Mouse (Mus musculus) left cerebral cortex, adult 11 months (tissue): ENCODE measurements around the gene Ccdc65.

Experiments used
- DNase-seq: peaks from one replicate; pipeline ENCODE4 v3.0.0; 2022; ENCODE audit warnings: low spot score

Ccdc65 gene

DNA sequence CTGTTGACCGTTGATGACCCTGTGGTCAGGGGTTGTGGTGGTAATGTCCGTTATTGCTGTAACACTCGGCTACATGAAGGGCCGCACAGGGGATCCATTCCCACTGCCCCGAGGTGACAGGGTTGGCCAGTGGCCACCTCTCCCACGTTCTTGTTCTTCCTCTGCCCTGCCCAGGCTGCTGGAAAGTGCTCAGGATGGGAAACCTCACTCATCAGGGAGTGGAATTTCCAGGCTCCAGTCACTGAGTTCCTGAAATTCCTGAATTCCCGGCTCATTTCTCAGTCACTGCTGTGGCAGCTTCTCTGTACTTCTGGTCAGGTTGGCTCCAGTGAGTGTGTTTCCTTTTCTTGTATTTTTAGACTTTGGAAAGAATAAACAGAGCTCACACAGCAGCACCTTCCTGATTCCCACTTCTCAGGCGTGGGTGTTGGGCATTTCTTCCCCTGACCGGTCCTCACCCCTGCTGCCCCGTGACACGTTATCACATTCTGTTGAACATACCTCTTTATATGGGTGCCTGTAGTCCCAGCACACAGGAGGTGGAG, 15.8 kb upstream of the Ccdc65 start:
- no peak for DNase-seq

GRCm38 (mm10) chr15:98695726-98696125, 12.3 kb upstream of the Ccdc65 start:
- no peak for DNase-seq

DNA sequence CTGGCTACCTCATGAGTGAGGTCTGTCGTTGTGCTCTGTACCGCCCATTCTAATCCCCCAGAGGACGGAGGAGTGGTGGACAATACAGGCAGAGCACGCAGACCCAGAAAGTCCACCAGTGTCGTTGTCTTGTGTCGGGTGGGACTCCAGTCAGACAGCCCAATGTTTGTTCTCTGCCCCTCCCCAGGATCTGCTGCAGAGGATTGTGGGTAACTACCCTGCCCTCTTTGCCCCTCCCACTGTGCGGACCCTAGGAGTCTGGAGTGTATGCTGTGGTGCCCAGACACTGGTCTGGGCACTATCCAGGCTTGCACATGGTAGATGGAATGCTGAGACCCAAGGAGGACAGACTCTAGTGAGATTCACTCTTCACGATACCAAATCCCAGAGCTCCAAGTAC, 11.8 kb upstream of the Ccdc65 start:
- DNase-seq, result no peak

DNA sequence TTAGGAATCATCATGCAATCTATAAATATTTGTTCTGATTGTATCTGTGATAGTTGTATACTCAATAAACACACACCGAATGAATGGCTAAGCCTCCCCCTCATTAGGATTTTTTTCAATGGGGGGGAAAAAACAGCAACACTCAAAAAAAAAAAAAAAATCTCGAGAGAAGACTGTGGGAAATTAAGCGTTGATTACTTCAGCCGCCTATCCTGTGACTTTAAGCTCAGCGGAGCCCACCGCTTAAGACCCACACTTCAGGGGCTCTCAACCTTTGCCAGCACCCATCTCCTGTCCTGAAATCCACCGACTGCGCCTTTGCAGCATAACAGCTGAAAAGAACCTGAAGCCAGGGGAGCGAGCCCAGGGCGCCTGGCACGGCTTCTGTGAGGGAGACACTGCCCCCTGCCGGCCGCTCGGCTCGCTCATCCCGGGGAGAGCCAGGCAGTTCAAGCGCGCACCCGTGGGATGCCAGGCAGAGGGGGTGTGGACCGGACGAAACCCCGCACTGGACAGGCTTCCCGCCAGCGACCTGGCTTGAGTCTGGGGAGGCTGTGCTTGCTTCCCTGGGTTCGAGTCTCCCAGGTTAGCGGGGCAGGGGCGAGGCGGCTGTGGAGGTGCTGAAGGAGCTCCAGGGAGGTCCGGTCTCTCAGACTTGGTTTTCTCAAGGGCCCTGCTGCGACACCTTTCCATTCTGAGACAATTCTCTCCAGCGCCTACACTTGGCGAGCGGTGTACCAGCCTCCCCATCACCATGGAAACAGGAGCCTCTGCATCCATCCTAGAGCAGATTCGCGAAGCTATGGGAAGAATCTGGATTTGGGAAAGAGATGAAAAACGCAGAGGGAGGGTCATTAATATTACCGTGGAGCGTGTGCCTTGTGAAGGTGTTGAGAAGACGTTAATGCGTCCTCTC, 8.6 kb upstream of the Ccdc65 start:
- peak; percentile 83 for DNase-seq

GRCm38 (mm10) chr15:98704312-98704711, 3.7 kb upstream of the Ccdc65 start:
- no peak for DNase-seq

- peak; percentile 52 for DNase-seq
Observed at GRCm38 (mm10) chr15:98710442-98710841, 2.4 kb downstream of the Ccdc65 start.

DNA sequence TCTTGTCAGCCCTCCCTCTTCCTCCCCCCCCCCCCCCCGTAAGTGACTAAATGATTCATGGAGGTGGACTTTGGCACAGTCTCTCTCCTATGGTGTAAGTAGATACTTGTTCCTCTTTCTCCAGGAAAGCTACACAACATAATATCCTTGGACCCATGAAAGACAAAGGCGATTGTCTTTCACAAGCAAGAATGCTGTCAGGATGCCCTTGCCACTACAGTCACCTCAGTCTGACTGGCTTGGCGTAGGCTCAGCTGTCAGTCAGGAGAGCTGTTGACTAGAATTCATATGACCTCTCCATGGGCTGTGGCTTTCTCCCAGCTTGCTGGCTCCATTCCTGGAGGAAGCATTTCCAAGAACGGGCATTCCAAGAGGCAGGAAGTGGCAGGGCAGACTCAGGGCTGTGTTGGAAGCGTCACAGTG, 6.2 kb downstream of the Ccdc65 start:
- DNase-seq, result no peak

DNA sequence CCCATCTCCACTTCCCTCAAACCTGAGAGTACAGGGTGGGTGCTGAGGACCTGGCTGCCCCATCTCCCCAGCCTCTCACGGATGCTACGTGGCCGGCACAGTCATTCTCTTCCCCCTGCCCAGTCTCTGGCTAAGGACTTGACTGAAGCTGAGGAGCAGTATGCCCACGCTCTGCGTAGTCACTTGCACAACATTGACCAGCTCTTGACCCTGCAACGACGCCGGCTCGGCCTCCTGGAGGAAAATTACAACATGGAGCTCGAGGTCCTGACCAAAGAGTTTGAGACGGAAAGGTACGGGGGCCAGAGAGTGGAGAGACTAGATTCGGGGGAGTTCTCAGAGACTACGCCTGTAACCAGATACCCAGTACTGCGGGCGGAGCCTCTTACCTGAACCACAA, 9.3 kb downstream of the Ccdc65 start:
- no peak for DNase-seq

DNA sequence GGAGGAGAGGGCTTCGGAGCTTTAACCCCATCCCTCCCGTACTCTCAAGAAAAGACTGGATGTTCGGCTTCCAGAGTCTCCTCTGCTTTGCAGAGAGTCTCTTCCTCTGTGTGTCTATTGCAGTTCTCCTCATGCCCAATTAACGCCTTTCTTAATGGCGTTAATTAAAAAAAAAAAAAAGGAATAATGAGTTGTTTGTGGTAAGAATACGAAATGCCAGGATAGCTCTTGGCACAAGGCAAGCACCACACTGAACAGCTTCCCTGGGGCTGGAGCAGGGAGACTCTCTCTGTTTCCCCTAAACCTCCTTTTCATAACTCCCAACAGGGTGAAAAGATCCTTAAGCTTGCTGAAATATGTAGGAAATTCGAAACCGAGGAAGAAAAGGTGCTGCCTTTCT, 14.2 kb downstream of the Ccdc65 start:
- no peak for DNase-seq

DNA sequence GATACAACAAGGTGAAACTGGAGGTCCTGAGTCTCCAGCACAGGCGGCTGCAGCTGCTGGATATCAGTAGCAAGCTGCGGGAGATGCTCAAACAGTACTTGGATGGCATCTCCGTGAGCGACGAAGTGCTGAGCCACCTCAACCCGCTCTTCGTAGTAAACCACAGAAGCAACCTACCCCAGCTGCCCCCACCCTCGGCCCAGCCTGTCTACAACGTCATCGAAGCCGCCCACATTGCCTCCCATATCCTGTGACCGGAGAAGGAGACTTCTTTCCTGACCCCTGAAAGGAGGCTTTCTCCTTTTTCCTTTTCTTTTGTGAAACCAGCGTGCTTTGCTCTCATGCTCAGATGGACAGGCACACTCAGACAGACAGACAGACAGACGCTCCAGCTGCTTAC, 14.8 kb downstream of the Ccdc65 start:
- no peak for DNase-seq

- no peak for DNase-seq
Observed at GRCm38 (mm10) chr15:98724441-98724840, 16.4 kb downstream of the Ccdc65 start.

DNA sequence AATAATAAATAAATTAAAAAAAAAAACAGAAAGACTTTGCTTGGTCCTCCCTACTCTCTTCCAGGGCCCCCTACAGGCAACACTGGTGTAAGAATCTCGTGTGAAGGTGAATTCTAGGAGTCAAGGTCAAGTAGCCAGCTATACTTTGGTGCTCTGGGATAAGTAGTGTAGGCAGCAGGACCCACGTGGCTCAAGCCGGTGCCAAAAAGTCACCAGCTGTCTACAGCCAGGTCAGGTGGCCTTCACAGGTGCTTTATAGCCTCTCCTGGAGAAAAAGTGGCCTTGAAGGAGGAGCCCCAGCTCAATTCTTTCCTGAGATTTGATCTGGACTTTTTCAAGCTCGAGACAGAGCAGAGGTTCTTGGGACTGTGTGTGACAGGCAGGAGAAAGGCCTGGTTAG, 18.1 kb downstream of the Ccdc65 start:
- no peak for DNase-seq

DNA sequence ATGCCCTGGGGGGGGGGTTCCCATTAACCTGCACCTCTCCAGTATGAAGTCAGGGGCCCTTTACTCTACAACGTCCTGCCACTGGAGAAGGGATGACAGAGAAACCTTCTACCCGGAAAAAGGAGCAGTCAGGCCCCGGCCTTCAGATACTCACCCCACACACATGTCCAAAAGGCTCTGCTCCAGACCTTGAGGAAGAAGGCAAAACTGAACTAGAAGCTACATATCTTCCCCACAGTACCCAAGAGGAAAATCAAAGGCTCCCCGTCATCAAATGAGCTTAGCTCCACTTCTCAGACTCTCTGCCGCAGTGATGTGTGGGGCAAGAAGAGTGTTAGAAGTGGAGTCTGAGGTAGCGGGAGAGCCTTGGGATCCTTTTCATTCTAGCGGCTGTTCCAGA, 18.7 kb downstream of the Ccdc65 start:
- DNase-seq, result no peak

DNA sequence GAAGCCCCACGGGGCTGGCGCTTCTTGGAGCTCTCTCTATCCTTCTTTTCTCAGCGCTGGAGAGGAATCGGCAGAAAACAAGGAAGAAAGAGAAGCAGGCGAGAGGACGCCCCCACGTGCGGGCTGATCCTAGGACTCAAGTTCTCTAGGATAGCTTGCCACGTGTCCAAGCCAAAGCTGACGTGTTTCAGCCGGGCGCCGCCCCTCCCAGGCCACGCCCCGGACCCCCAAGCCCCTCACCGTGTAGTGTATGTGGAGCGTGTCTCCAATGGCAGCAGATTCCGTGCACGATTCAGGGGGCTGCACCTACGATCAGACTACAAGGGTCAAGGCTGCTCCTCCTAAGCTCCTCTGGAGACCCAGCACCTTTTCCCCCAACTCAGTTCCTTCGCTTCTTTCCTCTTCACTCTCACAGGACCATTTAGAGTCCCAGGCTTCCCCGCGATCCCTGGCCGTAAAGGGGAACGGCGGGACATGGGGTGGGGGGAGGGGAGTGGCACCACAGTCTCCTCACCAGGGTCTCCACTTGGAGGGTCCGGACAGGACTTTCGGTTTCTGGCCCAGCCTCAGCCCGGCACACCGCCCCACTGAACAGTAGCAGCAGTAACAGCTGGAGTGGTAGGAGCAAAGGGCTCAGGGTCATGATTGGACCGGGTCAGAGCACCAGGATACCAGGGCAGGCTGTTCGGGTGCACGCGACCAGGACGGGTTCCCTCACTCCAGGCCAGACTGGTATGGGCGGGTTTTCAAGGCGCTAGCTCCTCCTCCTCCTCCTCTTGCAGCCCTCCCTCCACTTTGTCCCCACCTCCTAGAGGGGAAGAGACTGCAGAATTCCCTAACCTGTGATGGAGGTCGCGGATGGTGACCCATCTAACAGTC, 19.7 kb downstream of the Ccdc65 start, which contains the start of gene Fkbp11:
Fkbp11 (minus strand) TSS at position 756 of the 879 bp plus-strand sequence.
- no peak for DNase-seq

GRCm38 (mm10) chr15:98728366-98728765, 20.4 kb downstream of the Ccdc65 start:
- DNase-seq, result no peak

- DNase-seq, result no peak
Observed at GRCm38 (mm10) chr15:98729791-98730545, 22.0 kb downstream of the Ccdc65 start.

DNA sequence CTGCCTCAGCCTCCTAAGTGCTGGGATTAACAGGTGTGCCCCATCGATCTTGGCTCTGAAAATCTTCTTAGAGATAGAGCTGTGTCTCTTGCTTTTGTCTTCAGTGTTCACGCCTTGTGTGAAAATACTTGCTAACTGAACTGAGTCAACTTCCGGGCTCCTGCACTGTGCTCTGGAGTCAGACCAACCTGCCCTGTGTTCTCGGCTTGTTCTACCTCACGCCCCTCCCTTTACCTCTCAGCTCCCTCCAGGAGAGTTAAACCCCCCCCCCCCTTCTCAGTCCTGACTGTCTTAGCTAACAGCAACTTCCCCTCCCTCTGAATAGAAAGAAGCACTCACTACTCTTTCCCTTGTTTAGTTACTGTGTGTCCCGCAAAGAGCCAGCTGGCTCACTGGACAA, 22.8 kb downstream of the Ccdc65 start:
- DNase-seq, result no peak

GRCm38 (mm10) chr15:98732006-98732531, 24.1 kb downstream of the Ccdc65 start:
- no peak for DNase-seq

- DNase-seq, result no peak
Observed at GRCm38 (mm10) chr15:98733370-98733769, 25.4 kb downstream of the Ccdc65 start.

- DNase-seq, result no peak
Observed at GRCm38 (mm10) chr15:98733976-98734566, 26.1 kb downstream of the Ccdc65 start.

GRCm38 (mm10) chr15:98736521-98736920, 28.5 kb downstream of the Ccdc65 start:
- DNase-seq, result no peak
